Mouse (Mus musculus) myocyte (in vitro differentiated cells): Measurements from ENCODE around the gene Rere. TPM values are rescaled to one million over a fixed set of nuclear protein-coding genes. Genes with fewer than 3 reads are reported as not detected.

Source experiments
- H3K27me3 ChIP-seq: one replicate; pipeline ENCODE4 v1.6.1; 2011; ENCODE audit not compliant: control insufficient read depth, insufficient read depth, insufficient read length
- H3K36me3 ChIP-seq: one replicate; pipeline ENCODE4 v1.6.1; 2011; ENCODE audit not compliant: control insufficient read depth, insufficient read depth
- H3K4me2 ChIP-seq: one replicate; pipeline ENCODE4 v1.6.1; 2011; ENCODE audit warnings: low read depth, control low read depth
- H3K4me3 ChIP-seq: one replicate; pipeline ENCODE4 v1.5.1; 2011; ENCODE audit warnings: mild to moderate bottlenecking, control low read depth, moderate library complexity
- H3K79me2 ChIP-seq: one replicate; pipeline ENCODE4 v1.6.1; 2011; ENCODE audit not compliant: control insufficient read depth, insufficient read depth
- H3ac ChIP-seq: one replicate; pipeline ENCODE4 v1.6.1; 2011; ENCODE audit not compliant: control insufficient read depth, insufficient read length
- CEBPB ChIP-seq: IDR thresholded peaks from 2 replicates; pipeline ENCODE4 v1.6.1; 2011; ENCODE audit warnings: mild to moderate bottlenecking, moderate library complexity; ENCODE audit not compliant: poor library complexity, insufficient read depth, severe bottlenecking
- E2F4 ChIP-seq: IDR thresholded peaks from one replicate; pipeline ENCODE4 v1.6.1; 2011; ENCODE audit warnings: mild to moderate bottlenecking, control low read depth, moderate library complexity; ENCODE audit not compliant: insufficient read depth
- MAX ChIP-seq: IDR thresholded peaks from one replicate; pipeline ENCODE4 v1.6.1; 2011; ENCODE audit warnings: low read depth, mild to moderate bottlenecking, control low read depth
- MYOD1 ChIP-seq, 3 experiments: IDR thresholded peaks; one replicate each; pipeline ENCODE4 v1.6.1; 2011; ENCODE audit warnings: control low read depth in 2 of 3, low read depth in 2 of 3, mild to moderate bottlenecking in 2 of 3, moderate library complexity in 1 of 3; ENCODE audit not compliant: insufficient read length in 2 of 3, control insufficient read depth in 1 of 3
- MYOG ChIP-seq, 3 experiments: IDR thresholded peaks; one replicate each; pipeline ENCODE4 v1.6.1; 2011; ENCODE audit warnings: control low read depth in 2 of 3, low read depth in 2 of 3, mild to moderate bottlenecking in 2 of 3; ENCODE audit not compliant: insufficient read length in 2 of 3, control insufficient read depth in 1 of 3, insufficient read depth in 1 of 3
- POLR2A ChIP-seq: IDR thresholded peaks from one replicate; pipeline ENCODE4 v1.6.1; 2011; ENCODE audit warnings: low read depth, mild to moderate bottlenecking, control low read depth, moderate library complexity; ENCODE audit not compliant: insufficient read length
- POLR2AphosphoS2 ChIP-seq: IDR thresholded peaks from one replicate; pipeline ENCODE4 v1.6.1; 2011; ENCODE audit warnings: low read depth, control low read depth; ENCODE audit not compliant: insufficient read length
- REST ChIP-seq: IDR thresholded peaks from one replicate; pipeline ENCODE4 v1.6.1; 2011; ENCODE audit warnings: mild to moderate bottlenecking, control low read depth, moderate library complexity; ENCODE audit not compliant: insufficient read depth, insufficient read length
- SRF ChIP-seq: IDR thresholded peaks from one replicate; pipeline ENCODE4 v1.6.1; 2011; ENCODE audit warnings: low read depth; ENCODE audit not compliant: control insufficient read depth, insufficient read length
- TCF12 ChIP-seq: IDR thresholded peaks from one replicate; pipeline ENCODE4 v1.6.1; 2011; ENCODE audit warnings: mild to moderate bottlenecking, control low read depth; ENCODE audit not compliant: poor library complexity, insufficient read depth, severe bottlenecking
- TCF3 ChIP-seq: IDR thresholded peaks from one replicate; pipeline ENCODE4 v1.6.1; 2011; ENCODE audit warnings: low read depth, control low read depth; ENCODE audit not compliant: insufficient read length
- USF1 ChIP-seq: IDR thresholded peaks from one replicate; pipeline ENCODE4 v1.6.1; 2011; ENCODE audit warnings: low read depth, mild to moderate bottlenecking, control low read depth, moderate library complexity
- polyA plus RNA-seq: library from polyadenylated mRNA; unstranded; fragments of >200 nt; fragmentation: generic; extraction: Trizol; gene quantifications from one replicate; pipeline ENCODE4 v1.2.1, GENCODE M21; 2012; ENCODE audit warnings: missing spikeins

Gene Rere
- polyA plus RNA-seq, 1 experiment: 34.0 TPM

DNA sequence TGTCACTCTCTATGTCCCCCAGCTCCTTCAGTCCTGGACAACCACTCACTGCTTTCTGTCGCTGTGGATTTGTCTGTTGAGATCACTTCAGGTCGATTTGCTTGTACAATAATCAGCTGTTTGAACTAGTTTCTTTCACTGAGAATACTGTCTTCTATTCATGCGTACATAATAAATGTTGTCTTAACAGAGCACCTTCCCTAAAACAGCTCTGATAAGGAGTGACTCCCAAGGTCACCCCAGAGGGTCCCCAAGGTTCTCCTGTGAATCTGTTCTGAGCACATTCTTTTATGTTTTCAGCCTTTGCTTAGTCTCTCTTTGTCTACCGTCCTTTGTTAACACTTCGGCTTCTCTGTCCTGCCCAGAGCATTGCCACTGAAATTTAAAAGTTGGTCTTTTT is 241.0 kb downstream of the Rere start:
- Histone ChIP-seq H3K27me3 (no peaks in the 10 kb centered on the region), H3K4me2 (no peak overlapping the region), H3K4me3 (no peak overlapping the region), H3K36me3 (peaks cover 9% of the 10 kb centered on the region), H3ac (no peak overlapping the region), H3K79me2 (no peaks in the 10 kb centered on the region)
- no peak for TF ChIP-seq TCF12
- no peak for TF ChIP-seq POLR2AphosphoS2
- TF ChIP-seq TCF3: no peak
- TF ChIP-seq USF1: no peak
- no peak for TF ChIP-seq SRF
- TF ChIP-seq CEBPB: no peak
- TF ChIP-seq POLR2A: no peak
- no peak for TF ChIP-seq E2F4
- no peak for TF ChIP-seq MAX
- no peak for TF ChIP-seq REST

DNA sequence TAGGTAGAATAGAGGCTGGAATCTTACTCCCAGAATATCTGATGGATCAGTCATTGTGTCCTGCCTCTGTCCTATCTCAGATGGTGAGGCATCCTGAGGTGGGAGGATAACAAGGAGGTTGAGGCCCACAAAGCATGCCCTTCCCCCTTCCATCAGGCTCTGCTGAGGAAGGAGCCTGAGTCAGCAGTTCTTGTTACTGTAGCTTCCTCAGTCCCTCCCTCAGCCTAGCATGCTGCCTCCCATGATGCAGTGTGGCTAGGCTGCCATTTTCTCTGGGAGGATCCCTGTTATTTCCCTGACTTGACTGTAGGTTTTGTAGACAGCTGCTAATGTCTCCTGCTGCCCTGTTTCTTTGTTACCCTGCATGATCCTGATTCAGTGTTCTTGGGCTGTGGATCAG is 241.9 kb downstream of the Rere start:
- Histone ChIP-seq H3ac (no peak overlapping the region), H3K27me3 (no peaks in the 10 kb centered on the region), H3K79me2 (no peaks in the 10 kb centered on the region), H3K4me3 (no peak overlapping the region), H3K36me3 (peaks cover 9% of the 10 kb centered on the region), H3K4me2 (no peak overlapping the region)
- TF ChIP-seq TCF3: no peak

DNA sequence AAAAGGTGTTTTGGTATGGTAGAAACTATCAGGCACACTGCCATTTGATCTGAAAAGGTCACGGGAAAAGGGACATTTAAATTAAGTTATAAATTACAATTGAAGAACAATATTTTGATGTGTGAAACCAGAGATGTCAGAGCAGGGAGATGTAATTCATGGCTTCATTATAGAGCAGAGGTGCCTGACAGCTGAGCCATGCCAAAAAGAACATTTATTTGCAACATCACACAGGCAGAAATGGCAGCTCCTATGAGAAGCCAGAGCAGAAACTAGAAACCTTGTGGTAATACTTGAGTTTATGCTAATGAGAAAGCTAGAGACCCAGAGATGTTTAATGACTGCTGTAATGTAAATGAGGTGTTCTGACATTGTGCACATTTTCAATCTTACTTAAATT is 244.8 kb downstream of the Rere start:
- Histone ChIP-seq H3ac (no peak overlapping the region), H3K79me2 (no peaks in the 10 kb centered on the region), H3K36me3 (peaks cover 14% of the 10 kb centered on the region), H3K4me2 (no peak overlapping the region), H3K4me3 (no peak overlapping the region), H3K27me3 (no peaks in the 10 kb centered on the region)
- TF ChIP-seq REST: no peak
- TF ChIP-seq E2F4: no peak

DNA sequence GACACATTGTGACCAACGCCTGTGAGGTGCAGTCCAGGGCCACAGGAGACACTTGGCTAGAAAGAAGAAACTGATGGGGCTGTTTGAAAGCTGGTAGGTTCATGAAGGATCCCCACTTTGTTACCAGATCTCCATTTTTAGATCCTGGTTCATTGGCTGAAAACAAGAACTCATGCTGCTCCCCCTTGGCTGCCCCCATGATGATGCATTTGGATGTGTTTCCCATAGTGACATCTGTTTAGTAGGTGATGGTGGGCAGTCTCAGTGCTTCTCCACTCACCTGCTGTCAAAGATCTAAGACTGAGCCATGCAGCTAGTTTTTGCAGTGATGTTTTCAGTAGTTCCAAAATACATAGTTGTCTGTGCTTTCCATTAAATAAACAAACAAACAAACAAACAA is 247.0 kb downstream of the Rere start:
- H3K79me2 ChIP-seq: no peaks in the 10 kb centered on the region
- no peak overlapping the region for H3ac ChIP-seq
- TF ChIP-seq CEBPB (no peak), USF1 (no peak), E2F4 (no peak), POLR2AphosphoS2 (no peak), MAX (no peak), MYOG (IDR thresholded peaks at IDR 0.05; ENCODE audit: control insufficient read depth in 1 of 3, insufficient read depth in 1 of 3, insufficient read length in 2 of 3, low read depth in 2 of 3) (no peak), TCF3 (no peak), REST (no peak), POLR2A (no peak), TCF12 (no peak), SRF (no peak), MYOD1 (IDR thresholded peaks at IDR 0.05; ENCODE audit: control insufficient read depth in 1 of 3, insufficient read length in 2 of 3, low read depth in 2 of 3) (no peak)
- no peaks in the 10 kb centered on the region for H3K27me3 ChIP-seq
- H3K36me3 ChIP-seq: peaks cover 14% of the 10 kb centered on the region
- H3K4me2 ChIP-seq: no peak overlapping the region
- H3K4me3 ChIP-seq: no peak overlapping the region

DNA sequence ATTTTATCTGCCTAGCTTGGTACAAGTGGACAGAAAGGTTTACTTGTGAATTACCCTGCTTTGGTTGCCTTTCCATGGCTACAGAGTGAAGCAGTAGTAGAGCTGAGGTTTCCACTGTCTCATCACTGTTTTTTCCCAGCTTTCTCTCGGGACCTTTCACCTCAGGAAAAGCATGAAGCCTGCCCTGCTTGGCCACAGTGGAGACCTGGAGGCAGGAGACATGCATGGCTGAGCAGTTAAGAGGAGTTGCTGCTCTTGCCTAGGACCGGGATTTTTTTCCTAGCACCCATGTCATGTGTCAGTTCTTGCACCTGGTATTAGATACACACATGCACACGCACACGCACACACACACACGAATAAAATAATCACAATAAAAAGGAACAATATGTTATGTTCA is 247.4 kb downstream of the Rere start:
- H3K79me2 ChIP-seq: no peaks in the 10 kb centered on the region
- H3K4me3 ChIP-seq: no peak overlapping the region
- peaks cover 14% of the 10 kb centered on the region for H3K36me3 ChIP-seq
- no peaks in the 10 kb centered on the region for H3K27me3 ChIP-seq
- no peak overlapping the region for H3K4me2 ChIP-seq
- TF ChIP-seq MYOG (IDR thresholded peaks at IDR 0.05; ENCODE audit: control insufficient read depth in 1 of 3, insufficient read depth in 1 of 3, insufficient read length in 2 of 3, low read depth in 2 of 3): no peak
- no peak for TF ChIP-seq POLR2AphosphoS2
- no peak for TF ChIP-seq E2F4
- TF ChIP-seq CEBPB: no peak
- TF ChIP-seq USF1: no peak
- no peak for TF ChIP-seq TCF3
- TF ChIP-seq REST: no peak
- no peak for TF ChIP-seq POLR2A
- no peak for TF ChIP-seq MYOD1 (IDR thresholded peaks at IDR 0.05; ENCODE audit: control insufficient read depth in 1 of 3, insufficient read length in 2 of 3, low read depth in 2 of 3)
- TF ChIP-seq TCF12: no peak
- no peak for TF ChIP-seq SRF
- TF ChIP-seq MAX: no peak
- H3ac ChIP-seq: no peak overlapping the region

DNA sequence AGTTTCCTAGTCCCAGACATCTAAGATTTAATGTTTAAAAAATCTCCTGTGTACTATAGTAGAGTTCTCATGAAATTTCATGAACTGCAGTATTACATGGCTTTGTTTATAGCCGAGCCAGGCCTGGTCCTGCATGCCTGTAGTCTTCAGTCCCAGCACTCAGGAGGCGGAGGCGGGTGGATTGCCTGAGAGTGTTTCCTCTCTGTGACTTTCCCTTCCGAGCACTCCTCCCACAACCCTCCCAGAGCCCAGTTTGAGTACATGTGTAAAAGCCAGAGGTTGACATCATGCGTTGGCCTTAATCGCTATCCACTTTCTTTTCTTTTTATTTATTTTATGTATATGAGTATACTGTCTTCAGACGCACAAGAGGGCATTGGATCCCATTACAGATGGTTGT is 250.4 kb downstream of the Rere start:
- no peak for TF ChIP-seq SRF
- TF ChIP-seq TCF3: no peak
- no peak for TF ChIP-seq E2F4
- no peak for TF ChIP-seq MYOD1 (IDR thresholded peaks at IDR 0.05; ENCODE audit: control insufficient read depth in 1 of 3, insufficient read length in 2 of 3, low read depth in 2 of 3)
- no peak for TF ChIP-seq TCF12
- TF ChIP-seq POLR2AphosphoS2: no peak
- no peak for TF ChIP-seq POLR2A
- TF ChIP-seq MAX: no peak
- H3ac ChIP-seq: no peak overlapping the region
- peaks cover 23% of the 10 kb centered on the region for H3K36me3 ChIP-seq
- no peaks in the 10 kb centered on the region for H3K79me2 ChIP-seq
- no peaks in the 10 kb centered on the region for H3K27me3 ChIP-seq
- H3K4me2 ChIP-seq: no peak overlapping the region
- no peak overlapping the region for H3K4me3 ChIP-seq
